Mouse (Mus musculus): ENCODE data around the gene Clrn2. TPM values are rescaled to one million over a fixed set of nuclear protein-coding genes. Genes with fewer than 3 reads are reported as not detected.
A peak's percentile ranks its signal among the peaks of the same experiment; 100 is the strongest.

Clrn2 gene
- total and polyA plus RNA-seq, 2 experiments from 2014 or later: 0.27 TPM; not detected in 1

DNA sequence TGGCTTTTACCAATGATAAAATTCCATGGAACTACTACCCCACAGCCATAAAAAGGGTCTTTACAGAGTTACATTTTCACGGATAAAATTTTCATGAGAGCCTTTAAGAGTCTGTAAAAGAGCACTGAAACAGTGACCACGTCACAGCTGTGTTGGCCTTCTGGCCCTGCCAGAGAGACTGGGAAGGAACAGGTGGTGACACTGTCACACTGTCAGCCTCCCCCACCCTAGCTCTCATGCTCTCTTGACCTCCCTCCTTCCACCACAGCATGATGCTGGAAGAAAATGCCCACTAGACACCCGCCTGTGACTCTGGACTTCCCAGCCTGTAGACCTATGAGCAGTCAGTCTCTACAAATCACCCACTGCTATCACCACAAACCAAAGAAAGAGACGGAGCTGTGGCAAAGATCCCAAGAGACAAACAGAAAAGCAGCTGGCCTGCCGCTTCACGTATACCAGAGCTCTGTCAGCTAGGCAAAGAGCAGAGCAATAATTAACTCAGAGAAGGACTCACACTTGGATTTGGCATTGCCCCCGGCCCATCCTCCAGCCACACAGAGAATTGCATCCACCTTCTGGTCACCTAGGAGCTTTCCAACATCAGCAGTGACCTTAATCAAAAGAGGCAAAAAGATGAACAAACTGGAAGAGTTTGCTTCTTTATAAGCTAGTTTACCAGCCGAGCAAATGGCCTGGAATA, 9.3 kb upstream of the Clrn2 start:
- Histone ChIP-seq H3K4me1 (ENCODE audit: insufficient read depth, low read length) (peaks cover 12% of the 10 kb centered on the region), H3K27ac (ENCODE audit: low read depth, low read length) (no peak overlapping the region), H3K9me3 (ENCODE audit: low read length) (no peaks in the 10 kb centered on the region), H3K4me2 (ENCODE audit: low read depth, low read length, poor library complexity, severe bottlenecking) (no peak overlapping the region), H3K4me3 (ENCODE audit: low read depth, low read length) (no peak overlapping the region), H3K9ac (replicated peaks; ENCODE audit: low read length, poor library complexity, severe bottlenecking) (no peak overlapping the region), H3K27me3 (ENCODE audit: insufficient read depth, low read length) (no peaks in the 10 kb centered on the region), H3K36me3 (ENCODE audit: insufficient read depth, low read length) (0 out of 2 replicates have a peak, but pooled peaks cover 2% of the 10 kb centered on the region)
- no peak for ATAC-seq (ENCODE audit: low FRiP score)
- no peak for TF ChIP-seq CTCF (IDR thresholded peaks at IDR 0.05)
- 91% methylated on average over 8 of the region's 8 CpGs for WGBS
- no peak for DNase-seq (ENCODE audit: low spot score)

DNA sequence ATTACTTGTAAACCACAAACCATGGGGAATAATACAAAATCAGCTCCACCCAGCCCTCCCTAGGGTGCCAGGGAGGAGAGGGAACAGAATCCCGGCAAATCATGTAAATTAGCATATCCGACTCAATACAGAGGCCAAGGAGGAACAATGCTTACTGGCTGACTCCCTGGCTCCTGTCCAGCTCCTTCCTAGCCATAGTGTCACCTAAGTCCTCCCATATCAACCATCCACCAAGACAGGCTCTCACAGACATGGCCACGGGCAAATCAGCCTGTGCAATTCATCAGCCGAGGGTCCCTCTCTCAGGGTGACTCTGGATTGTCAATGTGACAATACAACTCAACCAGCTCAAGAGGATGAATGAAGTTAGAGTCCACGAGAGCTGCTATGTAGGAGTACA, 4.9 kb upstream of the Clrn2 start:
- peak overlapping the region; percentile 95 for H3K4me2 ChIP-seq (ENCODE audit: low read depth, low read length, poor library complexity, severe bottlenecking)
- H3K4me1 ChIP-seq (ENCODE audit: insufficient read depth, low read length): peaks cover 13% of the 10 kb centered on the region
- no peaks in the 10 kb centered on the region for H3K9me3 ChIP-seq (ENCODE audit: low read length)
- WGBS: 21% methylated on average over 5 of the region's 5 CpGs
- H3K4me3 ChIP-seq (ENCODE audit: low read depth, low read length): peak overlapping the region; percentile 71; the same call in 1 of the 2 replicates
- no peaks in the 10 kb centered on the region for H3K36me3 ChIP-seq (ENCODE audit: insufficient read depth, low read length)
- no peak for TF ChIP-seq CTCF (IDR thresholded peaks at IDR 0.05)
- no peaks in the 10 kb centered on the region for H3K27me3 ChIP-seq (ENCODE audit: insufficient read depth, low read length)
- DNase-seq (ENCODE audit: low spot score) (no peak), ATAC-seq (ENCODE audit: low FRiP score) (no peak)
- H3K27ac ChIP-seq (ENCODE audit: low read depth, low read length): no peak overlapping the region
- H3K9ac ChIP-seq (replicated peaks; ENCODE audit: low read length, poor library complexity, severe bottlenecking): peak overlapping the region; percentile 69; the same call in 1 of the 2 replicates

- peak overlapping the region; percentile 69 for H3K9ac ChIP-seq (replicated peaks; ENCODE audit: low read length, poor library complexity, severe bottlenecking)
- no peaks in the 10 kb centered on the region for H3K36me3 ChIP-seq (ENCODE audit: insufficient read depth, low read length)
- H3K27ac ChIP-seq (ENCODE audit: low read depth, low read length): no peak overlapping the region
- TF ChIP-seq CTCF (IDR thresholded peaks at IDR 0.05): no peak
- DNase-seq (ENCODE audit: low spot score): no peak
- no peaks in the 10 kb centered on the region for H3K27me3 ChIP-seq (ENCODE audit: insufficient read depth, low read length)
- H3K9me3 ChIP-seq (ENCODE audit: low read length): no peaks in the 10 kb centered on the region
- peaks cover 13% of the 10 kb centered on the region for H3K4me1 ChIP-seq (ENCODE audit: insufficient read depth, low read length)
- peak overlapping the region; percentile 95 for H3K4me2 ChIP-seq (ENCODE audit: low read depth, low read length, poor library complexity, severe bottlenecking)
- ATAC-seq (ENCODE audit: low FRiP score): no peak
- H3K4me3 ChIP-seq (ENCODE audit: low read depth, low read length): peak overlapping the region; percentile 71
- 1% methylated on average over 8 of the region's 8 CpGs for WGBS
These were observed 4.3 kb upstream of the Clrn2 start for GRCm38 (mm10) chr5:45449206-45449605.

DNA sequence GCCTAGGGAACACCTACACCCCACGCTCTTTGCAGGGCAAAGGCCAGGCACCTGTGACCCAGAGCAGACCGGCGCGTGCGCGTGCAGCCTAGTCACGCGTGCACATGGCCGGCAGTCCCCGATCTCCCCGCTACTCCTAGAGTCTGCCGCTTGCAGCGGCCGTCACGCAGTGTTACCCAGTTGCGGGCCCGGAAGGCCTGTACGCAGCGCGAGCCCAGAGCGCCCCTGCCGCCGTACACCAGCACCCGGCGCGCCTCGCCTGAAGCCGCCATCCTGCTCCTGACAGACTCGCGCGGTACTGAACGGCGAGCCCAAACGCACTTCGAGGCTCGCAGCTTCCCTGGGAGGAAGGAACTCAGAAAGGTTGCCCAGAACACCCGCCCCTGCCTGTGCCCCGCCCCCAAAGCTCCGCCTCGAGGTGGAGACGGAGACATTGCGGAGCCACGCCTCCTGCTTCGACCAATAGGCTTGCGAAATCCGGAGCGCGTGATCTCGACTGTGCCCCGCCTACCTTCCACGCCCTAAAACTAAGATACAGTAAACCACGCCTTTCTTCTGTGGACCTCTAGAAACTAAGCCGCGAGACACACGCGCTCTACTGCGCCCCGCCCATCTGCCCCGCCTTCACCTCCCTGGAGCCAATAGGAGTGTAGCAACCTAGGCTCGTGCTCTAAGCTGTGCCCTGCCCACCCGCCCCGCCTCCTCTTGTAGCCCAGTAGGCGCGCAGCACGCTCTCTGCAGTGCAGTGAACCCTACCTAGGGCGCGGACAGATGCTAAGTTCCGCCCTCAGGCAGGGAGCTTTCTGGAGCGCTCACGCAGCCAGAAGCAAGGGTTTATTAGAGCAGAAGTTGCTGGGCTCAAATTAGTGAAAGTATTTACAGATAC, 3.5 kb upstream of the Clrn2 start, which contains the start of gene Qdpr:
Gene Qdpr (minus strand): TSS at position 406 of the 886 bp plus-strand sequence.
- no peak; the same call in 1 of the 2 replicates for TF ChIP-seq CTCF (IDR thresholded peaks at IDR 0.05)
- H3K27ac ChIP-seq (ENCODE audit: low read depth, low read length): peak within 1 kb of the TSS; percentile 64
- ATAC-seq (ENCODE audit: low FRiP score): peak; percentile 99
- no peaks in the 10 kb centered on the region for H3K36me3 ChIP-seq (ENCODE audit: insufficient read depth, low read length)
- WGBS: under 1% methylated on average over 70 of the region's 70 CpGs
- DNase-seq (ENCODE audit: low spot score): peak; percentile 99
- peak within 1 kb of the TSS; percentile 71 for H3K4me3 ChIP-seq (ENCODE audit: low read depth, low read length)
- H3K4me2 ChIP-seq (ENCODE audit: low read depth, low read length, poor library complexity, severe bottlenecking): peak within 1 kb of the TSS; percentile 95
- peak within 1 kb of the TSS; percentile 69 for H3K9ac ChIP-seq (replicated peaks; ENCODE audit: low read length, poor library complexity, severe bottlenecking)
- H3K9me3 ChIP-seq (ENCODE audit: low read length): no peaks in the 10 kb centered on the region
- H3K4me1 ChIP-seq (ENCODE audit: insufficient read depth, low read length): peaks cover 13% of the 10 kb centered on the region
- H3K27me3 ChIP-seq (ENCODE audit: insufficient read depth, low read length): no peaks in the 10 kb centered on the region

DNA sequence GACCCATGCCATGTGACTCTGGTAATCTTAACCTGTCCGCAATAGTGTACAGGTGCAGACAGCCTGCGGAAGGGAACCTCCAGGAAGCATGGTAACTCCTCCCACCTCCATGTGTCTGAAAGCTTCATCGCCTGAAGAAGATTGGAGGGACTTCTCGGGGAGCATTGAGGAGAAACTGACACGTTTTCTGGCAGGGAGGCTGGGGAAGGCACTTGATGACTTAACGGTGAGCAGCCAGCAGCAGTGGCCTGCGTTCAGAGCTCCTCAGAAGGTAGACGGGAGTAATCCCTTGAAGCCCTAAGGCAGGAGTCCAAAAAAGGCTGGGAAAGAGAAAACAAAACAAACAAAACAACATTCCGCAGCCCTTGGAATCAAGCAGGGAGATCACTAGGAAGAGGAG, 905 bp downstream of the Clrn2 start:
- DNase-seq (ENCODE audit: low spot score): no peak
- ATAC-seq (ENCODE audit: low FRiP score): no peak
- Histone ChIP-seq H3K27ac (ENCODE audit: low read depth, low read length) (no peak overlapping the region), H3K36me3 (ENCODE audit: insufficient read depth, low read length) (no peaks in the 10 kb centered on the region), H3K9me3 (ENCODE audit: low read length) (no peaks in the 10 kb centered on the region), H3K27me3 (ENCODE audit: insufficient read depth, low read length) (no peaks in the 10 kb centered on the region), H3K4me2 (ENCODE audit: low read depth, low read length, poor library complexity, severe bottlenecking) (no peak overlapping the region), H3K9ac (replicated peaks; ENCODE audit: low read length, poor library complexity, severe bottlenecking) (no peak overlapping the region), H3K4me1 (ENCODE audit: insufficient read depth, low read length) (no peaks in the 10 kb centered on the region), H3K4me3 (ENCODE audit: low read depth, low read length) (no peak overlapping the region)
- no peak for TF ChIP-seq CTCF (IDR thresholded peaks at IDR 0.05)
- WGBS: 43% methylated on average over 9 of the region's 9 CpGs
